Mouse (Mus musculus) A20 (cell line): ENCODE data around the gene St3gal2.
A peak's percentile ranks its signal among the peaks of the same experiment; 100 is the strongest.
"Not testable (repeated sequence)": the region's sequence is repeated elsewhere in the genome, so short reads cannot be mapped to it uniquely, and the experiment has no call there.

ENCODE experiments used
- DNase-seq: peaks from one replicate; pipeline ENCODE4 v3.0.0-alpha.2; 2011; ENCODE audit warnings: low read depth, low spot score

The St3gal2 gene

GRCm38 (mm10) chr8:110996641-110997430 lies 77.1 kb downstream of the St3gal2 start:
- peak; percentile 45 for DNase-seq

GRCm38 (mm10) chr8:110997547-110998531 lies 78.1 kb downstream of the St3gal2 start, which contains the start of gene Ddx19a:
Gene Ddx19a (minus strand): TSS chr8:110997800.
- peak; percentile 93 for DNase-seq

- DNase-seq = not testable (repeated sequence)
Measured at GRCm38 (mm10) chr8:111010230-111010991, 90.7 kb downstream of the St3gal2 start.
